Mouse (Mus musculus) olfactory bulb, adult 2 months (tissue): ENCODE data around the gene Rsbn1l.

ENCODE experiments used
- CTCF ChIP-seq: fragments of 200-500 bp; IDR thresholded peaks from 2 replicates; pipeline ENCODE4 v1.5.1; 2012; ENCODE audit warnings: low read depth, mild to moderate bottlenecking, low read length, moderate library complexity; ENCODE audit not compliant: insufficient read depth
- POLR2A ChIP-seq: fragments of 200-500 bp; IDR thresholded peaks from 2 replicates; pipeline ENCODE4 v1.6.1; 2012; ENCODE audit warnings: mild to moderate bottlenecking, low read depth, low read length, moderate library complexity; ENCODE audit not compliant: insufficient read depth

- TF ChIP-seq POLR2A, result no peak
- no peak for TF ChIP-seq CTCF
Measured at GRCm38 (mm10) chr5:20997555-20997954, 41.4 kb upstream of the Rsbn1l start.
